Mouse (Mus musculus) spleen, postnatal 14 days (tissue): Measurements from ENCODE around the gene Dpep3.

Experiments used
- DNase-seq, 2 experiments: peaks; one replicate each; pipeline ENCODE4 v3.0.0; 2021 to 2022; ENCODE audit warnings: low spot score in 2 of 2

The Dpep3 gene

DNA sequence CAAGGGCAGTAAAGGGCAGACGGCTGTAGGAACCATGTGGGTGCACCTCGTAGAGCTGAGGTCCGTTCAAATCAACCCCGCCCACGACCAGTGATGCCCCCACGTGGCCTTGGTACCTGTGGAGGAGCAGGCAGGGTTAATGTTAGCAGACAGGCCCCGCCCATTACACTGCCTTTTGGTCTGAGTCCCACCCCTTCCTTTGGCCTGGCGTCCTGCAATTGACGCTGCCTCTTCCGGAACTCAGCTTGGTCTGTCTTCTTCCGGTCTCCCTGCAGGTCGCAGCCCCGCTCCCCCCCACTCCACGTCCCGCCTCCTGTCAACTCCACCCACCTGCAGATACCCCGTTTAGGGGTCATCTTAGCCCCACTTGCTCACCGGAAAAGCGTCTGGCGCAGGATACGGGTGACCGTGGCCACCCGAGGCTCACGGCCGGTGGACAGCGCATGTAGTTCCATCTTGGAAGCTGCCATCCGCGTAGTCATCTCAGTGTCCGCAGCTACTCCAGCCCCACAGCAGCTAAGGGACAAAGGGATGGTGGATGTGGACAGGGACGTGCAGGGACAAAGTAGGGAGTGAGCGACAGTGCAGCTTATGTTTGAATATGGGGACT lies 42.3 kb downstream of the Dpep3 start:
- DNase-seq: peak; percentile 57 to 75

DNA sequence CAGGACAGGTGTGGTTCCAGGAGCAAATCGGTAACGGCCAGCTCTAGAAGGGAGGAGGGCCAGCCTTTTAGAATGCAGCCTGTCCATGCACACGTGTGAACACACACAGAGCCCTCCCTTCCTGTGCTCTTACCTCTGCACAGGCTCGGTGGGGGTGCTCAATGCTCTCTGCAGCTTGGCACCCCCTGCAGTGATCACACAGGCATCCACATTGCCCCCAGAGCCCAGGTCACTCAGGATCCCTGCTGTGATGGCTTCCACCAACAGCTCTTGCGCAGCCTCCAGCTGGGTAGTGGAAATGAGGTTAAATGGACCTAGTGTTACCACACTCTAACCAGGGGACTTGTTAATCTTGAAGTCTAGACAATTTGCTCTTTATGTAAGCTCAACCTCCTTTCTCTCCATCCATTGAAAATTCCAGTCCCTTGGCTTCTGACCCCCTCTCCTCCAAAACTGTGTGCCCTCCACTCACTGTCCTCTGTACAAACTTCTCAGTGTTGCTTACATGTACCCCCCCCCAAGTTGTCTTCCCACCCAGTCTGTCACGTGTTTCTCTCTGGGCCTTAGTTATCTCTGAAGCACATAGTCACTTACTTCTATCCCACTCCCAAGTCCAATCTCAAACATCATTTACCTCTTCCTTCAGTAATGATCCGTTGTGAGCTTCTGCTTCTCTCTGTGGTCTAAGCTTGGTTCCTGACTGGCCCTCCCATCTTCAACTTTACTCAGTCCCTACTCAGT lies 43.2 kb downstream of the Dpep3 start:
- DNase-seq: no peak

DNA sequence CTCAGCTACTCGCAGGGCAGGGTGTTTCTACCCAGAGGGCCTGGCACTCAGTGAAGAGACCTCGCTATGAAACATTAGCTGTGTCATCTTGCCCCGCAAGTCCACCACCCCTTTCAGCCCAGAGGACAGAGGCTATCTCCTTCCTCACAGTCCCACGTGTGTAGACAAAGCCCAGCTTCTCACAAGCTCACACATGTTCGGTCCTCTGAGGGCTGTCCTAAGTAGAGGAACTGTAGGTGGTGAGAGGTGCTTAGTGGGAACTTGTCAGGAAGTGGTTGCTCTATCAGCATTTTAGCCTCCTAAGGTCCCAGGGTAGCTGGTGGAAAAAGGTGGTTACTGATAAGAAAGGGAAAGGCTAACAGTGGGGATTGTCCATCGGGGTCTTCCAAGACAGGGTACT lies 44.1 kb downstream of the Dpep3 start:
- no peak for DNase-seq

- no peak for DNase-seq
Observed at GRCm38 (mm10) chr8:105933762-105934161, 45.5 kb downstream of the Dpep3 start, which contains the start of gene Ctrl. Gene Ctrl (minus strand): TSS chr8:105933862.

GRCm38 (mm10) chr8:105932525-105932924 lies 46.7 kb downstream of the Dpep3 start:
- DNase-seq: no peak

DNA sequence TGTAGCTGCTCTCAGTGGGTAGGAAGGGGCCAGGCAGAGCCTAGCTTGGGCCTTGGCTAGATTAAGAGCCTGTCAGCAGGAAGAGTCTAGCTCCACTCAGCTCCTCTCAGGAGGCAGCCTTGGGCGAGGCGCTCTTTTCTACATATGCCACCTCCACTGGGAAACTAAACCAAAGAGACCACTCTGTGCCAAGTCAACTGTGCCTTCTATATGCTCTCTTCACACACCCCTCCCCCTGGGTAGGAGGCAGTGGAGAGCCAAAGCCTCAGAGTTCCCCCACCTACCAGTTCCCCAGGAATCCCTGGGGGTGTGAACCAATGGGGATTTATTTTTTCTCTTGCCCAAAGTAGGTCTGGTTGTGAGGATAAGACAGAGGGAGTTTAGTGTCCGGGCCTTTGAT lies 48.0 kb downstream of the Dpep3 start:
- no peak for DNase-seq

DNA sequence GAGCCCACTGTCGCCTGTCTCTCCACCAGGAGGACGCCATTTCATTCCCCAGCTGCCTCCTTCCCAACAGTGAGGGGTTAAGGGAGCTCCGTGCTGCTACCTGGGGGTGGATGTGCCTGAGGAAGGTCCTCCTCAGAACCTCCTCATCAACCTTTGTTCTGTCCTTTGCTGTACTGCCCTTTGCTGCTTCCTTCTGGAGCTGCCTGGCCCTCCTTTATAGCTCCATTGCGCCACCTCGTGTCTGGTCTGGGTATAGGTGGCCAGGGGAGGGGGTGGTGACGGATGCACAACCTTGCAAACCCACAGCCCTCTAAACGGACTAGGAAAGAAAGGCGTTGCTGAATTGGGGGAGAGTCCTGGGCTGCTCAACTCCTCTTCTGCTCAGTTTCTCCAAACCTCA lies 48.6 kb downstream of the Dpep3 start:
- peak; percentile 75 to 91 for DNase-seq

DNA sequence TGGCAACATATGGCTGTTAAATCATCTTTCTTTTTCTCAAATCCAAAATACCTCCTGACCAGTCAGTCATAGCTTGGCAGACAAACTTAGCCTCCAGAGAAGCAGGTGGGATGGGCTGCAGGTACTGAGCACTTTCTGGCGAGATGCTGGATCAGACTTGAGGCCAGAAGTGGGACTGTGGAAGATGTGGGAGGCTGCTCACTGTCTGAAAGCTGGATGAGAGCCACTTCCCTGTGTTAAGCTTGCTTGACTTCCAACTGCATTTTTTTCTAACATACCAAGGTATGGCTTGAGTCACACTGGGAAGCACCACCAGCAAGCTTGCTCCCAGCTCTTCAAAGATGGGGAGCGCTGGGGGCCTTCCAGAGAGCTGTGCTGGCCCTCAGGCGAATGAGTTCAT lies 54.1 kb downstream of the Dpep3 start:
- no peak for DNase-seq
